Mouse (Mus musculus): ENCODE measurements around the gene Syt14.

The Syt14 gene

DNA sequence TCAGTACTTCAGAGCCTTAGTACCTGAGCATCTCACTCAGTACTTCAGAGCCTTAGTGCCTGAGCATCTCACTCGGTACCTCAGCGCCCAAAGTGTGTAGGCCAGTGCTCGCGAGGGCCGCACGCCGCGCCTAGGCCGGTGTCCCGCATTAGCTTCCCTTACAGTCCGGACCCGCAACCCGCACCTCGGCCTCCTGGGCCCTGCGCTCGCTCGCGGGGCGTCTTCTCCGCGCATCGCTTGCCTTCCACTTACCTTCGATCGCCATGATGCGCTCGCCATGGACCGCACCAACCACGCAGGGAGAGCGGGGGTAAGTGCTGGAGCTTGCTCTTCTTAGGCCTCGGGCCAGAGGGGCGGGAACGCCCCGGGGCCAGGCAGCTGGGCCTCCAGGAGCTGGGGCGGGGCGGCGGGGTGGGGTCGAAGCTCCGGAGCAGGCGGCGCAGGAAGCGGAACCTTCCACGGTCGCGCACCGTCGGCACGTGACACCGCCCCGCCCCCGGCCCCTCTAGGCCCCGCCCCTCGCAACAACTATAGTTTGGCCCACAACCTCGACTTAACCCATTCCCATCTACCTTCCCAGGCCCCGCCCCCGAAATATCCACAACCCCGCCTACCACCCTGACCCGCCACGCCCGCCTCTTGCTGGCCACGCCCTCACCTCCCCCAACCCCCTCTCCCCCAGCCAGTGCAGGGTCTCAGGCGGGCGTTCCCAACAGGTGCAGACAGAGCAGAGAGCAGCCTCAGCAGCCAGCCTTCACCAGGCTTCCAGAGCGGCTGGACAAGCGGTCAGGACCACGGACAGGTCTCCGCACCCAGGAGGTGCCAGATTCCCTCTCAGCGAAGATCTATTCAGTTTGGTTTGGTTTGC, at the start of gene Syt14:
TSS of gene Syt14 (minus strand) at position 405 of the 868 bp plus-strand sequence.
- peak; percentile 60 for DNase-seq (ENCODE audit: low read depth, low spot score)

DNA sequence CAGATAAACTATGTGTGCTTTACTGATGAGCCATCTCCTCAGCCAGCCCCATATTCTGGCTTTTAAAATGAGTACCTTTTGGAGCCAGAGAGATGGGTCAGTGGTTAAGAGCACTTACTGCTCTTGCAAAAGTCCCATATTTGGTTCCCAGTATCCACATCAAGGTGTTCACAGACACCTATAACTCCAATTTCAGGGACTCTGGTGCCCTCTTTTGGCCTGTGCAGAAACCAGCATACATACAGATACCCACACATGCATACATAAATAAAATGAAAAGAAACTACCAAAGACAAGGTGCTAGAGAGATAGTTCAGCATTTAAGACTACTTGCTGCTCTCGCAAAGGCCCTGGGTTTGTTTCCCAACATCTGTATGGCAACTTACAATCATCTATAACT, 48.4 kb upstream of the Syt14 start:
- no peak for DNase-seq (ENCODE audit: low read depth, low spot score)

DNA sequence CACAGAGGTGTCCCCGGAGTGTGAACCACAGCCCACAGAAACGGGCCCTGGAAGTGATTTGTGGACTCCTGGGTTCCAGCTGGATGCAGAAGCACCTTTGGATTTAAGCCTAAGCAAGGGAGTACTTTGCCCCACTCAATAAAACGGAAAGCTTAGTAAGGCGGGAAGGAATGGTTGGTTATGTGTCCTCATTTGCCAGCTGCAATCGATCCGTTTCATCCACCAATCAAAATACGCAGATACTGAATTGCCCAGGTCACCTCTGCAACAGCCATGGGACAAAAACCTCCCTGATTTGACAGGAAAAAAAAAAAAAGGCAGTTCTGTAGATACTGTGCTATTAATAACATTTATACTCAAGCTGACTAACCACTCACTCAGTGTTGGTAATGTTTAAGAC, 47.5 kb upstream of the Syt14 start:
- DNase-seq (ENCODE audit: low read depth, low spot score): no peak

DNA sequence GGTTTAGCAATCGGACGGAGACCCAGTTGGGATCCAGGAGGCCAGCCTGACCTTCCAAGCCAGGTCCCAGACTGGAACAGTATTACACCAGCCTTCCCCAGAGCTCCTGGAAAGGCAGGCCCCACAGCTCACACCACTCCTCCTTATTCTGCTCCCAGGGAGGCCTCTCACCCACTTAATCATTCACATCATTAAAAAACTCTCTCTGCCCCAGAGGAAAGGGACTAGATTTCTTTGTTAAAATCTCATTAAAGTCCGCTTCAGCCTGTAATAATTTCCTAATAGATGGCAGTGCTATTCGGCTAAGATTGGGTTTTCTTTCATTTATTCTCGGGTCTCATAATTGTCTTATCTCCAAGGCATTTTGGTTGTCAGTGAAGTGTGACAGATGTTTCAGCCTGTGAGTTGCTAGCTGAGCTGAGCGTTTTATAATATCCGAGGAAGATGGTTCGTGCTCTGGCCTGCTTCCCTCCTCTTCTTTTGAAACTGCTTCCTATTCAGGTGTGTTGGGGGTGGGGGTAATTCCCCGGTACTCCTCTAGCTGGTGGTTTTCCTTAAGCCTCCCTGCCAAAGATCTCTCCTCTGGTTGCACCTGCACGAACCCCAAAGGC, 46.8 kb upstream of the Syt14 start:
- no peak for DNase-seq (ENCODE audit: low read depth, low spot score)

DNA sequence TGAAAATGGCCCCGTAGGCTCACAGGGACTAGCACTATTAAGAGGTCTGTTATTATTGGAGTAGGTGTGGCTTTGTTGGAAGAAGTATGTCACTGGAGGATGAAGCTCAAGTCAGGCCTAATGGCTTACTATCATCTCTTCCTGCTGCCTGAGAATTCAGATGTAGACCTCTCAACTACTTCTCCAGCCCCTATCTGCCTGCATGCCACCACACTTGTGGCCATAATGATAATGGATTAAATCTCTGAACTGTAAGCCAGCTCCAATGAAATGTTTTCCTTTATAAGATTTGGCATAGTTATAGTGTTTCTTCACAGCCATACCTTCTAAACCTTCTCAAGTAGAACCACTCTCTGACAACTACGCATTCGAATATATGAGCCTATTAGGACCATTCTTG, 27.0 kb upstream of the Syt14 start:
- no peak for DNase-seq (ENCODE audit: low read depth, low spot score)

DNA sequence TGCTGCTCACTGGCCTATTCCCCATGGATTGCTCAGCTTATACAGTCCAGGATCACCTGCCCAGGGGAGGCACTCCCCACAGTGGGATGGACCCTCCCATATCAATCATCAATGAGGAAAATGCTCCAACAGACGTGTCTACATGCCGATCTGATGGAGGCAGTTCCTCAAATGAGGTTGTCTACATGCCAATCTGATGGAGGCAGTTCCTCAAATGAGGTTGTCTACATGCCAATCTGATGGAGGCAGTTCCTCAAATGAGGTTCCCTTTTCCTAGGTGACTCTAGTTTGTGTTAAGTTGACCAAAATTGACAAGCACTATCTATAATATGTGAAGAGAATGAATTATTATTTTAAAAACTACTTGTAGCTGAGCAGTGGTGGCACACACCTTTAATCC, 24.6 kb upstream of the Syt14 start:
- no peak for DNase-seq (ENCODE audit: low read depth, low spot score)

DNA sequence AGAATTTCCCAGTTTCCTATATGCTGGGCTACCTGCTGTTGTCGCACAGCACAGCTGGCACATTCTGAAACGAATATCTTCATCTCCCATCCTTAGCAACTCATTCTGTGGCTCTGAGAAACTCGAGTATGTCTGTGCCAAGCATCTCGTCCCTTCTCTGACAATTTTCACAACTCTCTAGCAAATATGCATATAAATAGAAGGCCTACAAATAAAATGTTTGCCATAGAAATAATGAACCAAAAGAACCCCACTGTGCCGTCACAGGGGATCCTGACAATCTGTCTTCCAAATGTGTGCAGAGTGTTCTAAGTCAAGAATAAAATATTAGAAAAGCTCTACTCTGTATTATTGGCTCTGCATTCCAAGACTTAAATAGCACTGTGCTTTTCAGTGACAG, 24.0 kb upstream of the Syt14 start:
- DNase-seq (ENCODE audit: low read depth, low spot score): no peak

DNA sequence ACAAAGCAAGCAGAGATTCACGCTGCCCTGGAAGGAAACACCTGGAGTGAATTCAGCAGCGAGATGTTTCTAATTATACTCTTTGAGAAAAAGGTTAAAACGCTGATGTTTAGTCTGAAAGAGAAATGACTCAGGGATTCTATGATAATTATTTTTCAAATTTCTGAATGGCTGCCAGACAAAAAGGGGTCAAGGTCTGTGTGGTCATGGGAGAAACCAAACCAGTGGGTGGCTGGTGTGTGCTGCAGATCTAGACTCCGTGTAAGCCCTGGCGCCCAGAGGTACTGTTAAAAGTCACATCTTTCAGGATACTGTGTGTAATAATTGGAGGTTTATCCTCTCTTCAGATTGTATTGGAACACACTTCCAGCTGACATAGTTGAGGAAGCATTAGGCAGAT, 18.8 kb upstream of the Syt14 start:
- DNase-seq (ENCODE audit: low read depth, low spot score): no peak

DNA sequence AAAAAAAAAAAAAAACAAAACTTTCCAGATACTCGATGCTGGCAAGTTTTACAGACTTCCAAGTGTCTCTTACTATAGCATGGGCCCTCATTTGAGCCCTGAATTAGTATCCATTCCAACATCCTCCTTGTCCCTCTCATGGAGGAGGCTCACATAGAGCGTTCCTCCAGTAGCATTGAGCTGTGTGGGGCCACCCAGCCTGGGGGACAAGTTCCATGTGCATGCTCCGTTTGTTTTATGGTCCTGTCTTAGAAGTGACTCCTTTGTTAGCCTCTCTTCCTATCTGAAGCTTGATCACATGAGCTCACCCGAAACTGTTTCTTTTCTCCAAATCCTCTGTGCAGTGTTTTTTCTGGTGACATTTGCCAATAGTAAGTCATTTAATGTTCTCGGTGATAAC, 17.5 kb upstream of the Syt14 start:
- no peak for DNase-seq (ENCODE audit: low read depth, low spot score)

DNA sequence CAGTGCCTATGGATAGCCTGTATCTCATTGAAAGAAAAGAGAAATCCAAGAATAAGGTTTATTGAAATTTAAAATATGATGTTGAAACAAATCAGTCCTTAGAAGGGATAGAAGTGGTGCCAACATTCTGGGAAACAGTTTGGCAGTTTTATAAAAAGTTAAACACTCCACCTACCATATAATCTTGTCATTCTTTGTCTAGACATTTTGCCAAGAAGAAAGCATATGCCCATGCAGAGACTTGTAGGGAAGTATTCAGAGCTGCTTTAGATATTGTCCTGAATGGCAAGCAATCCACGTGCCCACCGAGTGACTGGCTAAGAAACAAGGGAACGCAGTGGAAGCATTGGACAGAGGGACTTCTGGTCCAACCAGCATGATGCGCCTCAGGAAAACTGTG, 12.0 kb upstream of the Syt14 start:
- DNase-seq (ENCODE audit: low read depth, low spot score): no peak

DNA sequence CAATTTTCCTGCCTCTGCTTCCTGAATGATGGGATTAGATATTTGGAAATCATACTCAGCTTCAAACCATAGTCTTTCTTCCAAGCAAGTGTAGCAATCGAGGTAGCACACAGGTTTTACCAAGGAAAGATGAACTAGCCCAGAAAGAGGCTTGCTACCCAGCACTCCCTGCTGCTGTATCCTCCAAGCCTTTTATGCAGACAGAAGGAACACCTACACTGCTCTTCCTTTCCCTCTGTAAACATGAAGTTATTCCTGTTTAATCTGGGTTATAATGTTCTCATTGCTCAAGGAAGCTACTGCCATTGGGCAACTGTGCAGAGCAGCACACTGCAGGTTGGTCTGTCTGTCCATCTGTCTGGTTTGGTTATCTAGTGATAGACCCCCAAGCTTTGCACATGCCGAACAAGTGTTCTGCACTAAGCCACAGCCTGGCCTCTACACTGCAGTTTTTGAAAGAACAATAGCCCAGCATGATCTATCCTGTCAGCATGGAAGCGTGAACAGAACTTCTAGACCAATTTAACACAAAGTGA, 7.3 kb upstream of the Syt14 start:
- DNase-seq (ENCODE audit: low read depth, low spot score): no peak

DNA sequence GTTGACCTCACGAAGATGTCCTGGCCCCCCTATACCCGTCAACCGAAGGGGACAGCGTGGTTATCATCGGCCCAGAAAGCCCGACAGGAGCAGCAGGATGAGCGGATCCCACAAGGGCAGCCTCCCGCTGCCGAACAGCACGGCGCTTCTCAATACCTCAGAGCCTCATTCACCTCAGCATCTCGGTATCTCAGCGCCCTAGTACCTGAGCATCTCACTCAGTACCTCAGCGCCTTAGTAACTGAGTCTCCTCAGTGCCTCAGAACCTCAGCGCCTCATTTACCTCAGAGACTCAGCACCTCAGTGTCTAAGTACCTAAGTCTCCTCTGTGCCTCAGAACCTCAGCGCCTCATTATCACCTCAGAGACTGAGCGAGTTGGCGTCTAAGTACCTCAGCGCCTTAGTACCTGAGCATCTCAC, 614 bp downstream of the Syt14 start:
- peak; percentile 6 for DNase-seq (ENCODE audit: low read depth, low spot score)

DNA sequence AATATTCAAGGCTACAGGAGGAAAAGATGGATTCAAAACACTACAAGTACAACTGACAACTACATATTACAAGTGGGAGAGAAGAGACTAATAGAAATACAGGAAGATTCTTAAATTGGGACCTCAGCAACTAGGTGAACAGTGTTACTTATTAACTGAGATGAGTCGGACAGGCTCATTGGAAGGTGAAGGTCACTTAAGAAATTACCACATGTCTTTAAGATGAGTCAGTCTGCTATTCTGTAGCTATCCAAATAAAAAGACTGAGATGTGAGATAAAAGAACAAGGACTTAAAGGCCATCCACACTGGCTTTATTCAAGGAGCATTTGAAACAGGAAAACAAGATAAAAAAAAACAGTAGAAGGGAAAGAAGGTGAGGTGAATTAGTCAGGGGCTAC, 11.3 kb downstream of the Syt14 start:
- DNase-seq (ENCODE audit: low read depth, low spot score): no peak

DNA sequence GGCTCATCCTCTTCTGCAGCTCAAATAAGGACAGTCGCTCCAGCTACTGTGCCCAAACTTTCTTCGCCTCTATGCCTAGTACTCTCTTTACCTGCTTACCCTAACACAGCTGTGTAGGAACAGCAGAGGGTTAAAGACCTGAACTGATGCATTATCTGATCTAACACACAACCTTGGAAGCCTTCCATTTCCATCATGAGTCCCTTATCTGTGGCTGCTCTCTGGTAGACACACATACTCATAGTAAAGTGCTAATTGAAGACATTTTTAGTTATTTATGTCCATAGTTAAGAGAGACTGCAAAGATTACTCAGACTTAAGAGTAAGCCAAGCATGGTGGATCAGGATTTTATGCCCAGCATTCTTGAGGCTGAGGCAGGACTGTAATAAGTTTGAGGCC, 23.2 kb downstream of the Syt14 start:
- no peak for DNase-seq (ENCODE audit: low read depth, low spot score)

DNA sequence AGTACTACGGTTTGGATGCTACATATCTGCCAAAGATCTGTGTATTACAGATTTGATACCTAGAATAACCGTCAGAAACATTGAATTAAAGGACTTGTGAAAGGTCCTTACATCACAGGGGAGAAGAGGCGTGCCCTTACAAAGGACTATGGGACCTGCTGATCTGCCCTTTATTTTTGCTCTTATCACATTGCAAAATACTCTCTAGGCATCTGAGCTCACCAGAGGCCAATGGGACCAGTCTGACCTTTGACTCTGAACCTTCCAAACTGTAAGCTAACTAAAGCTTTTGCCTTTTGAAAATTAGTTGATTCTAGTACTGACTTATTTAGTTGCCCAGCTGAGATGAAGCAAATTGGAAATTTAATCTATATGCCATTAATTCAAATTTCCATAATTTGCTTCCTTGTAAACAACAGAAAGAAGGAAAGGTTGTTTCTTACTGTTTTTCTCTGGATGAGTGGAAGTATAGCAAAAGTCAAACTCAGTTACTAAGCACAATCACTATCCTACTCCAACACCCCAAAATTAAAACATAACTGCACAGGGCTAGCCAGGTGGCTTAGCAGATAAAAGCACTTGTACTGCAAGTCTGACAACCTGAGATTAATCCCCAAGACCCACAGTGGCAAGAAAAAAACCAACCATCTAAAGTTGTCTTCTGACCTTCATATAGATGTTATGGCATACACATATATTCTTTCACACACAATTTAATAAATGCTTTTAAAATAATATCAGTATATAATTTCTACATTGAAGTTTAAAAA, 24.4 kb downstream of the Syt14 start:
- no peak for DNase-seq (ENCODE audit: low read depth, low spot score)

DNA sequence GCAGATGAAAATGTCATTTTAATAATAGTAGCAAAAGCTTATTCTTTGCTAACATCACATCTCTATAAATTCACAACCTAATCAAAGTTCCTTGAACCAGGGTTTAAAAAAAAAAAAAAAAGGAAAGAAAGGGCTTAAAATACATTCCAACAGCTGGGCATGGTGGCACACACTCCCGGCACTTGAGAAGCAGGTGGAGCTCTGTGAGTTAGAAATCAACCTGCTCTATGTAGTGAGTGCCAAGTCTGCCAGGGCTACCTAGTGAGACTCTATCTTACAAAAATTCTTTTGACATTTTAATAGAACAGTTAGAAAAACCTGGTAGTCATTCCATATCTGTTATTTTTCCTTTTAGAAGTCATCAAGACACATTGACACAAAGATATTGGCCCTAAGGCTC, 31.0 kb downstream of the Syt14 start:
- DNase-seq (ENCODE audit: low read depth, low spot score): no peak

DNA sequence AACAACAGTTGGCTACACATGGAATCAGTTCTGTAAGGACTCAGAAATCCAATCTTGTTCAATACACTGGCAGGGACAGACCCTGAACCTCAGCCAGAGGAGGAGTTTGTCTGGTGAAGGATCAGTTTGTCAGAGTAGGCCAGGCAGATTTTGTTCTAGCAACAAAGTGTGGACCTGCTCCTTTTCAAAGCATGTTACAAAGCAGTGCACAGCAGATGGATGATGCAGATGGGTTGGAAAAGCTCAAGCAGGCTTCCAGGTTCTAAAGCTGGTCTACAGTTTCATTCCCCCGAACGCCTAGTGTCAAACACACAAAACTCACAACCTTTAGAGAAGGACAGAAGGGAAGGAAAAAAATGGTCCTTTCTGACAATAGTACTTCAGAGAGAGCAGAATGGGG, 31.6 kb downstream of the Syt14 start:
- DNase-seq (ENCODE audit: low read depth, low spot score): no peak

DNA sequence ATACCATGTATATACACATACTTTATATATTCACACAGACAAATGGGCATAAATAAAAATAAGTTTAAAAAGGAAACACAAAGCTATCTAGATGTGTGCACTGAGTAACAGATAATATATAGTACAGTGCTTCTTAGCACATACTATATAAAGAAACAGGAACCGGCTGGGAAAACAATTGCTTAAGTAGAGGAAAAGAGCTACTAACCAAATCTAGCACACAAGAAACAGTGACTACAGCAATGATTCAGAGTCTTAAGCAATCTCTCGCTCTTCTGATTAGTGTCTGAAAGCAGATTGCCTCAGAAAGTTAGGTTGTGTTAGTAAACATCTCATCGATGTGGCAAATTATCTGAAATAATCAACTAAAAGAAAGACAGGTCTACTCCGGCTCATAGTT, 33.3 kb downstream of the Syt14 start:
- DNase-seq (ENCODE audit: low read depth, low spot score): no peak

DNA sequence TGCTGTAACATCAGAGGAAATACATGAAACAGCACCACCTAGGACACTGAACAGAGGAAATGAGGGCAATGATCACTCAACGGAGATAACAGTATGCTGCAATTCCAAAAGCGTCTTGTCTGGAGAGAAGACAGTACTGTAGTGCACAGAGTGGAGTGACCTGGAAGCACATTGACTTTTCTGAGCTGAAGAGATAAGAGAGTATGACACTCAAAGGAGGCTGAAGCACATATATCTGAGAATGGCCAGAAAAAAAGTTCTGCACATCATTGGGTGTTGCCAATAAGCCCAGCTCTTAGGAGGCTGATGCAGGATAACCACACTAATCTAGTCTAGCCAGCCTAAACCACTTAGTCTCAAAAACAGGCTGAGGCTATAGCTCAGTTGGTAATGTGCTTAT, 34.0 kb downstream of the Syt14 start:
- no peak for DNase-seq (ENCODE audit: low read depth, low spot score)

DNA sequence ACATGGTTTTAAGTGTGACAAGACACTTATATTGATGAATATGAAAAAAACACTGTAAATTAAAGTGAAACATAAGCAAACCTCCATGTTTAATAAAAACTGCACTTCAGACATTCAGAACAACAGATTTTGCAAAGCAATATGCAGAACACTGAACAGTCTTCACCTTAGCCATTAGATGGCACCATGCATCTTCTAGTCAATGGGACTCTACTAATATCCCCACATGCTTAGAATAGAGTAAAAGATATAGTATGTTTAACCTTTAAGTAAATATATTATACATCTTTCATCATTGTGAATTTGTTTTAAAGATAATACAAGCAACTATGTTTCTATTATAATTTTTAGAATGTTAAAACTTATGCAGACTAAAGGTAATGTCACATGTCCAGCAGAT, 34.7 kb downstream of the Syt14 start:
- peak; percentile 9 for DNase-seq (ENCODE audit: low read depth, low spot score)

DNA sequence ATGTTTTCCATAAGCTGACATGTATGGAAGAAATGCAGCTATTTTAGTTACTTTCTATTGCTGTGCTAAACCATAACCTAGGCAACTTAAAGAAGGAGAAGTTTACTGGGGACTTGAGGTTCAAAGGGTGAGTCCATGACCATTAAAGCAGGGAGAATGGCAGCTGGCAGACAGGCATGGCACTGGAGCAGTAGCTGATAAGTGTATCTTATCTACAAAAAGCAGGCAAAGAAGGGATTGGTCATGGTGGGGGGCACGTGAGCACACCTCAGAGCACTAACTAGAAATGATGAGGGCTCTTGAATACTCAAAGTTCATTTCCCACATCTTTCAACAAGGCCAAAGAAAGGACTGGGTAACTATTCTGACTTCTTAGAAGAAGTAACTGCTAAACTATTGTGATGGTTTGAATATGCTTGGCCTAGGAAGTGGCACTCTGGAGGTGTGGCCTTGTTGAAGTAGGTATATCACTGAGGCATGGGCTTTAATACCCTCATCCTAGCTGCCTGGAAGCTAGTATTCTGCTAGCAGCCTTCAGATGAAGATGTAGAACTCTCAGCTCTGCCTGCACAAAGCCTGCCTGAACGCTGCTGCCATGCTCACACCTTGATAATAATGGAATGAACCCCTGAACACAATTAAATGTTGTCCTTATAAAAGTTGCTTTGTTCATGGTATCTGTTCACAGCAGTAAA, 41.2 kb downstream of the Syt14 start:
- DNase-seq (ENCODE audit: low read depth, low spot score): no peak

DNA sequence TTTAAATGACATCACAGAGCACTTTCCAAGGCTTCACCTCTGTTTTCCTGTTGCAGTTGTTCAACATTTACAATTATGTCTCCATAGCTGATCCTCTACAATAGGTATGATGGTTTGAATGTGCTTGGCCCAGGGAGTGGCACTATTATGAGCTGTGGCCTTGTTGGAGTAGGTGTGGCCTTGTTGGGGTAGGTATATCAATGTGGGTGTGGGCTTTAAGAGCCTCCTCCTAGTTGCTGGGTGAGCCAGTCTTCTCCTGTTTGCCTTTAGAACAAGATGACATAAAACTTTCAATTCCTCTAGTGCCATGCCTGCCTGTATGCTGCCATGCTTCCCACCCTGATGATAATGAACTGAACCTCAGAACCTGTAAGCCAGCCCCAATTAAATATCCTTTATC, 42.1 kb downstream of the Syt14 start:
- DNase-seq (ENCODE audit: low read depth, low spot score): no peak

All from CD4-positive, CD25-positive, alpha-beta regulatory T cell, adult 2 months (primary cell).